18 mouse cellular contexts compared by ENCODE assay signal in genomic region chr14:7831770-7832439, GRCm38 (mm10). TPM values are rescaled to one million over a fixed set of nuclear protein-coding genes. Genes with fewer than 3 reads are reported as not detected.
DNase-seq lines count a peak whose midpoint lies in the region; TF ChIP-seq lines count a peak whose summit lies in the region.
"Had no signal": no experiment of that assay in that cellular context is flagged by ENCODE, and none has a peak within 500 bp of the region (broad histone marks: within the 10 kb centered on the region; RNA-seq: fewer than 3 reads in every experiment).

No protein-coding gene starts in this region.

- H3K27me3 ChIP-seq in liver, adult 2 months (ENCODE audit: control insufficient read depth, insufficient read depth, low read length) = no peaks in the 10 kb centered on the region
- H3K27me3 ChIP-seq: embryonic facial prominence, embryonic 12.5 days; heart, embryonic 13.5 days; hindbrain, embryonic 13.5 days; lung, embryonic 15.5 days; megakaryocyte, embryonic 14.5 days; neural tube, embryonic 15.5 days had no signal

- peaks cover 42% of the 10 kb centered on the region for H3K4me1 ChIP-seq in liver, adult 2 months (ENCODE audit: control insufficient read depth, insufficient read depth, low read length)

- no peak for TF ChIP-seq POLR2A in liver, adult 2 months (IDR thresholded peaks at IDR 0.05; ENCODE audit: extremely low read depth, insufficient read depth, low read length)

- no peaks in the 10 kb centered on the region for H3K36me3 ChIP-seq in liver, adult 2 months (ENCODE audit: control insufficient read depth, insufficient read depth, low read length)
- H3K36me3 ChIP-seq: embryonic facial prominence, embryonic 12.5 days; heart, embryonic 13.5 days; hindbrain, embryonic 13.5 days; lung, embryonic 15.5 days; neural tube, embryonic 15.5 days had no signal

- 10% methylated on average over 1 of the region's 1 CpGs for WGBS in liver, adult 2 months

- peak overlapping the region; percentile 23 for H3K27ac ChIP-seq in liver, adult 2 months (replicated peaks; ENCODE audit: insufficient read depth, low read depth, low read length)
- H3K27ac ChIP-seq: embryonic facial prominence, embryonic 12.5 days; heart, embryonic 13.5 days; hindbrain, embryonic 13.5 days; lung, embryonic 15.5 days; neural tube, embryonic 15.5 days had no signal

- DNase-seq in adrenal gland, postnatal 14 days = peak; percentile 23
- DNase-seq in adrenal gland, postnatal 25 days = no peak
- no peak for DNase-seq in liver, adult 2 months (ENCODE audit: extremely low read depth, low read depth, low spot score)
- no peak for DNase-seq in liver
- DNase-seq in cerebellum, adult 8-10 months = peak; percentile 35
- peak; percentile 46 for DNase-seq in naive thymus-derived CD4-positive, alpha-beta T cell, adult 2 months (ENCODE audit: low read depth)
- no peak for DNase-seq in kidney, postnatal 36 days
- DNase-seq in B cell, adult 2 months = no peak
- DNase-seq: gastrocnemius, postnatal 36 days; kidney, adult 11 months; kidney, postnatal 25 days had no signal

- H3K79me2 ChIP-seq in liver, adult 2 months (ENCODE audit: control insufficient read depth, insufficient read depth, low read length) = peaks cover 65% of the 10 kb centered on the region

- H3K4me3 ChIP-seq in liver, adult 2 months (ENCODE audit: insufficient read depth, low read depth, low read length) = no peak overlapping the region
- H3K4me3 ChIP-seq: embryonic facial prominence, embryonic 12.5 days; heart, embryonic 13.5 days; hindbrain, embryonic 13.5 days; lung, embryonic 15.5 days; megakaryocyte, embryonic 14.5 days; neural tube, embryonic 15.5 days had no signal

- no peak overlapping the region for H3K9ac ChIP-seq in liver, adult 2 months (ENCODE audit: low read depth, low read length)
- H3K9ac ChIP-seq: embryonic facial prominence, embryonic 12.5 days; heart, embryonic 13.5 days; hindbrain, embryonic 13.5 days; lung, embryonic 15.5 days; neural tube, embryonic 15.5 days had no signal

- TF ChIP-seq CTCF in liver, adult 2 months (IDR thresholded peaks at IDR 0.05; ENCODE audit: low read depth, low read length) = no peak

RNA-seq across cellular contexts. Expression of gene Flnb, which starts 14.1 kb away (rescaled TPM):
- total RNA-seq in adrenal gland, postnatal 14 days (2021) = 43.3 and 45.7 TPM in 2 replicates
- total RNA-seq in adrenal gland, postnatal 25 days (2021) = 44.3 and 47.9 TPM in 2 replicates
- 27.8 and 34.6 TPM in 2 replicates for total RNA-seq in liver, adult 2 months (2014; rRNA removed)
- polyA plus RNA-seq in liver, adult 2 months (2012; rRNA removed) = 10.6 and 15.9 TPM in 2 replicates

RNA-seq across cellular contexts. Expression of gene Gm26661, which starts 40.5 kb away (rescaled TPM):
- not detected in 2 replicates for total RNA-seq in adrenal gland, postnatal 14 days (2021)
- total RNA-seq in adrenal gland, postnatal 25 days (2021) = not detected in 2 replicates
- not detected in 2 replicates for total RNA-seq in liver, adult 2 months (2014; rRNA removed)
- polyA plus RNA-seq in liver, adult 2 months (2012; rRNA removed) = not detected in 2 replicates
- total RNA-seq: gastrocnemius, postnatal 36 days had no signal
- polyA plus RNA-seq: embryonic facial prominence, embryonic 12.5 days; heart, embryonic 13.5 days; hindbrain, embryonic 13.5 days; liver, embryonic 11.5 days; lung, embryonic 15.5 days; neural tube, embryonic 15.5 days had no signal

Comparison
In these comparisons a context has a peak if more than half of its experiments do, and no peak if none do; other contexts are left out.
1. DNase-seq: peak in adrenal gland, postnatal 14 days (single experiment), cerebellum, adult 8-10 months (single experiment) and naive thymus-derived CD4-positive, alpha-beta T cell, adult 2 months (single experiment); none in adrenal gland, postnatal 25 days (single experiment), liver, adult 2 months (single experiment), liver (single experiment), kidney, postnatal 36 days (0 of 2) and B cell, adult 2 months (0 of 2).